Mouse (Mus musculus) right cerebral cortex, postnatal 25 days (tissue): ENCODE measurements around the gene Nxpe2.
A peak's percentile ranks its signal among the peaks of the same experiment; 100 is the strongest.
"Not testable (repeated sequence)": the region's sequence is repeated elsewhere in the genome, so short reads cannot be mapped to it uniquely, and the experiment has no call there.

Experiments used
- DNase-seq: peaks from one replicate; pipeline ENCODE4 v3.0.0; 2022

Gene Nxpe2

GRCm38 (mm10) chr9:48353148-48353698, at the start of gene Nxpe2:
TSS of gene Nxpe2 (minus strand) at chr9:48353454.
- no peak for DNase-seq

- no peak for DNase-seq
Observed at GRCm38 (mm10) chr9:48389983-48390382, 36.7 kb upstream of the Nxpe2 start.

- no peak for DNase-seq
Observed at GRCm38 (mm10) chr9:48388451-48388850, 35.2 kb upstream of the Nxpe2 start.

GRCm38 (mm10) chr9:48374357-48374756, 21.1 kb upstream of the Nxpe2 start:
- DNase-seq = no peak

GRCm38 (mm10) chr9:48373232-48373878, 20.1 kb upstream of the Nxpe2 start:
- DNase-seq = no peak

GRCm38 (mm10) chr9:48362743-48363142, 9.5 kb upstream of the Nxpe2 start:
- no peak for DNase-seq

- DNase-seq = no peak
Observed at GRCm38 (mm10) chr9:48361815-48362631, 8.8 kb upstream of the Nxpe2 start.

- DNase-seq = no peak
Observed at GRCm38 (mm10) chr9:48360826-48361225, 7.6 kb upstream of the Nxpe2 start.

- no peak for DNase-seq
Observed at GRCm38 (mm10) chr9:48357097-48357496, 3.8 kb upstream of the Nxpe2 start.

GRCm38 (mm10) chr9:48354793-48355192, 1.5 kb upstream of the Nxpe2 start:
- peak; percentile 61 for DNase-seq

- no peak for DNase-seq
Observed at GRCm38 (mm10) chr9:48354122-48354521, 868 bp upstream of the Nxpe2 start.

GRCm38 (mm10) chr9:48345866-48346265, 7.4 kb downstream of the Nxpe2 start:
- no peak for DNase-seq

- no peak for DNase-seq
Observed at GRCm38 (mm10) chr9:48345456-48345855, 7.8 kb downstream of the Nxpe2 start.

- DNase-seq = no peak
Observed at GRCm38 (mm10) chr9:48340708-48341380, 12.4 kb downstream of the Nxpe2 start.

GRCm38 (mm10) chr9:48339563-48339962, 13.7 kb downstream of the Nxpe2 start:
- DNase-seq = no peak

GRCm38 (mm10) chr9:48338783-48339455, 14.3 kb downstream of the Nxpe2 start:
- DNase-seq = no peak

- no peak for DNase-seq
Observed at GRCm38 (mm10) chr9:48329597-48329996, 23.7 kb downstream of the Nxpe2 start.

- DNase-seq = no peak
Observed at GRCm38 (mm10) chr9:48326338-48326737, 26.9 kb downstream of the Nxpe2 start.

- no peak for DNase-seq
Observed at GRCm38 (mm10) chr9:48315825-48316224, 37.4 kb downstream of the Nxpe2 start.

GRCm38 (mm10) chr9:48314194-48314593, 39.1 kb downstream of the Nxpe2 start:
- peak; percentile 10 for DNase-seq

- no peak for DNase-seq
Observed at GRCm38 (mm10) chr9:48311241-48311640, 42.0 kb downstream of the Nxpe2 start.

GRCm38 (mm10) chr9:48303564-48303963, 49.7 kb downstream of the Nxpe2 start:
- not testable (repeated sequence) for DNase-seq

GRCm38 (mm10) chr9:48298983-48299382, 54.3 kb downstream of the Nxpe2 start:
- DNase-seq = no peak
